Mouse (Mus musculus) kidney, adult 11 months (tissue): Measurements from ENCODE around the gene Elovl1.

Experiments used
- DNase-seq: peaks from one replicate; pipeline ENCODE4 v3.0.0; 2022

Elovl1 gene

DNA sequence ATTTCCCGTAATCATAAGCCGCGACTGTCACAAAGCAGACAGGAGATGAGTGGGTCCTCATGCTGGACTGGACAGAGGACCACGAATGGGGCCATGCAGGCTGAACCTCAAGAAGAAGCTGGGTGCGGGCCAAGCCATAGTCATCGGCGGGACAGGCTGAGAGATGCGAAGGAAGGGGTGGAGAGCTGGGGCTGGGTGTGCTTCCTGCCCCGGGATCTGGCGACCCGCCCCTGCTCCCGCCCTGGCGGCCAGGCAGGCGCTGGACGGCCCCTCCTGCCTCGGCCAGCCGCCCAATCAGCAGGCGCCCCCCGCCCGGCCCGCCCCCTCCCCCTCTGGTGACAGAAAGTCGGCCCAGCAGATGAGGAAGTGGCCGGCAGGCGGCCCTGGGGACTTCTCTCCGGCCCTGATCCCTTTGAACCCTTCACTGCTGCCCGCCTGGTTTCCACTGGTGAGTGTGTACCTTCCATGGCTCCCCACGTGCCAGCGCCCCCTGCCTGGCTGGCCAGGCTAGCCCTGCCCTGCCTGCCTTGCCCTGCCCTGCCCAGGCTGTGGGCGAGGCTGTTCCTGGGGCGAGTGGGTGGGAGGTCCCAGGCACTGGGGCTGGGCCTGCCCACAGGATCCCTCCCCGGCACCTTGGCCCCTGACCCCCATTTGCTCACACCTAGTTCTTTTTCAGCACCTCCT, at the start of gene Elovl1:
Gene Elovl1, plus strand, starts transcription at position 326 of the 684 bp plus-strand sequence.
- DNase-seq, result peak; percentile 93

GRCm38 (mm10) chr4:118383271-118383670, 44.6 kb upstream of the Elovl1 start:
- DNase-seq, result no peak

GRCm38 (mm10) chr4:118387316-118387715, 40.6 kb upstream of the Elovl1 start:
- DNase-seq, result no peak

DNA sequence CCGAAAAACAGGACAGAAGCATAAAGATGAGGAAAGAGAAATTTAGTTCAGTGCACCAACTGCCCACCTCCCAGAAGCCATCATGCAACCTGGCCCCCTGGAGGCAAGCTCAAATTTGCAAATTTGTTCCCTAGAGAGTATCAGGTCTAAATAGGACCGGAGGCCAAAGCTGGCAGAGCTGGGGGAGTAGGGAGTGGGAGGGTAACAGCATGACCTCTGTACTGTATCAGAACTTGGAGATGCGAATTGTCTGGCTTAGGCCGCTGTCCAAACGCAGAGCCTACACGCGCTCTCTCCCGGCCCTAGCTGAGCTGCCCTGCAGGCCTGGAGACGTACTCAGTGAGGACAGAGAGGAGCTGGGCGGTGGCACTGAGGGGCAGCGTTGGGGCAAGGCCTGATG, 37.7 kb upstream of the Elovl1 start:
- no peak for DNase-seq

- no peak for DNase-seq
Observed at GRCm38 (mm10) chr4:118394505-118394904, 33.4 kb upstream of the Elovl1 start.

DNA sequence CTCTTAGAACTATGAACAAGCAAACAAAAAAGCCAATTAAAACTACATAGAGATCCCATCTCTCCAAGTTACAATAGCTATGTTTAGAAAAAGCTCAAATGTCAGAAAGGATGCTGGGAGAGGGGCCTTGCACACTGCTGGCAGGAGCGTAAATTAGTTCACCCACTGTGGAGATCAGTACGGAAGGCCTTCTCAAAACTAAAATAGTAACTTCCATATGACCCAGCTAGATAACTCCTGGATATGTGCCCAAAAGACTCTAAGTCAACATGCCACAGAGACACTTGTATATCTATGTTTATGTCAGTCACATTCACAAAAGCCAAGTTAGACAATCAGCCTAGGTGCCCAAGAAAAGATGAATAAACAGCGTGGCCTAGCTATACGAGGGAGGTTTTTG, 32.6 kb upstream of the Elovl1 start:
- no peak for DNase-seq

GRCm38 (mm10) chr4:118396433-118396832, 31.5 kb upstream of the Elovl1 start:
- DNase-seq, result peak; percentile 17

DNA sequence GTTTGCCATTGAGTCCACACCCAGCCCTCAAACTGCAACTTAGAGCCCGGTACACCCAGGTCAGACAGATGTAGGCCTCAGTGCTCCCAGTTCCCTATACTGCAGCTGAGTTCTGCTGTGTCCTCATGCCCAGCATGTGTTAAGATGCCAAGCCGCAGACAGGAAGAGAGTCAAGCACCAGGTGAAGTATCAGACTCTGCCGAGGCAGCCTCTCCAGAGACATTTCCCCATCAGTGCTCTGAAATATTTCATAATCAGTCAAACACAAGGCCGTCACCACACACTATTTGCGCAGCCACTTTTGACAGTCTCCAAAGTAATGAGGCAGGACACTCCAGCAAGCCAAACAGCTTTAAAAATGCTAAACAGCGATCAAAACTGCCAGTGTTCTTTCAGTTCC, 29.5 kb upstream of the Elovl1 start:
- no peak for DNase-seq

- no peak for DNase-seq
Observed at GRCm38 (mm10) chr4:118401421-118401820, 26.5 kb upstream of the Elovl1 start.

GRCm38 (mm10) chr4:118401918-118402317, 26.0 kb upstream of the Elovl1 start:
- DNase-seq, result no peak

DNA sequence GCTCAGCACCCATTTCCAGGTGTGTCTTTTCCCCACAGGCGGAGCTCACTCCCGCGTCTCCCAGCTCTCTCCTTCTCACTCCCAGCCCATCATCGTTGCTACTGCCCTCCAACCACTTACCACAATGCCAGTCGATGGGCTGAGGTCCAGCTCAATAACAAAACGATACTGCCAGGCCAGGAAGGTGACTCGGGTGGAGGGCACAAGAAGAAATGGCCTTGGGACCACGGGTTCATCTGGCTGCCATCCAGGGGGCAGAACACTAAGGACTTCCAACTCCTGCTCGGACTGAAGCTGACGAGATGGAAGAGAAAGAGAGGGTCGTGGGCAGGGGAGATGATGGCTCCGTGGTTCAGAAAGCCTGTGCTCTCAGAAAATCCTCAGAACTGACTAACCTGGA, 25.2 kb upstream of the Elovl1 start:
- DNase-seq, result no peak

DNA sequence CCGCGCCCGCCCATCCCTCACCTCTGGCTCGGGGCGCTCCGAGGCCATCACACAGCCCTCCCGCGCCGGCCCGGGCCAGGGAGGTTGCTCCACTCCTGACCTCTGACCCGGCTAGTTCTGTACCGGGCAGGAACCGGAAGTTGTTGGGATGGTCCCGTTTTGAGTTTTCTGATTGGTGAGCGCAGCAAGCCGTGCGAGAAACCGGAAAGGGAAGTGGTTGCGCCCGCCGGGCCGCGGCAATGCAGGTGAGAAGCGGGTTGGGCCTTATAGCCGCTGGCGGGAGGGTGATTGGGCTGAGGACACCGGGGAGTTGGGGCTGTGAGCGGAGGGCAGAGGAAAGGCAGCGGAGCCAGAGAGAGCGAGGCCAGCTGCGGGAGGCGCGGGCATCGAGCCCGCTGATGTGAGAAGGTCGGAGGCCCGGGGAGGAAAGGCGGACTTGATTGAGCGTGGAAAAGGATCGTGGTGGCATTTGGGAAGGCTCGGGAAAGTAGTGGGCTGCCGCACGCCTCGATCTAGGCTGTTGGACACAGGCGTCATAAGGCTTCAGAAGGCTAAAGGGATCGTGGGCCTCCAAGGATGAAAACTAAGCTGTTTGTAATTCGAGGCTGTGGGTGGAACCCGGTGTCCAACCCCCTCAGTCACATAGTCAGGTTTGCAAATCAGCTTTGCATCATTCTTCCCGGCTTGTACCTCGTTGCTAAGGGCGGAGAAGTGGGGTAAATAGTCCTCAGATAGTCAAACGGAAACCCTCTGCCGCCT, 18.6 kb upstream of the Elovl1 start, which contains the start of the genes Szt2 and Med8:
Gene Szt2, minus strand, starts transcription at position 132 of the 759 bp plus-strand sequence.
Gene Med8, plus strand, starts transcription at position 196 of the 759 bp plus-strand sequence.
- DNase-seq, result peak; percentile 92

GRCm38 (mm10) chr4:118410871-118411270, 17.0 kb upstream of the Elovl1 start:
- no peak for DNase-seq

DNA sequence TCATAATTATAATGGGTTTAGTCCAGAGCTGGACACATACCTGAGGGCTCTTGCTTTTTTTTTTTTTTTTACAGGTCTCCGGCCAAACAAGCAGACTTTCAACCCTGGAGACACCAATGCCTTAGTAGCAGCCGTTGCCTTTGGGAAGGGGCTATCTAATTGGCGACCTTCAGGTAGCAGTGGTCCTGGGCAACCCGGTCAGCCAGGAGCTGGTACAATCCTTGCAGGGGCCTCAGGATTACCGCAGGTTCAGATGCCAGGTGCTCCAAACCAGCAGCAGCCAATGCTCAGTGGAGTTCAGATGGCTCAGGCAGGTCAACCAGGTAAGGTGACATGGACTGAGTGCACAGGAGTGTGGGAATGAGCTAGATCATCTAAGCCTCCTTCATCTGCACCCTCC, 14.3 kb upstream of the Elovl1 start:
- DNase-seq, result no peak

DNA sequence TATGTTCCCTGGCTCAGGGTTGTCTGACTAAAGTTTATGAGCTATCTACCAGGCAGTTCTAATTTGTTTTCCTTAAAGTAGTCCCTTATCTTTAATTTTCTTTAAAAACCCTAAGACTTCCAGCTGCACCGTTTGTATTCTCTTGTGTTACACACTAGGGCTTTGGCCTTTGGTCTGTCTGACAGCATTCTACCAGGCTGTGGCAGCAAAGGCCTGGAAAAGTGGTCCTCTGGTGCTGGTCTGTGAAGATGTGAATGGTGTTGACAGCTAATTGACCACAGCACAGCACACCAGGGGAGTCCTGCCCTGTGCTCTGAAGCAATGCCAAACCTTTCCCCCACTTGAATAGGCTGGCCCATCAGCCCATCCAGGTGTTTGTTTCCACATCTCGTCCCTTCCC, 12.1 kb upstream of the Elovl1 start:
- DNase-seq, result no peak

DNA sequence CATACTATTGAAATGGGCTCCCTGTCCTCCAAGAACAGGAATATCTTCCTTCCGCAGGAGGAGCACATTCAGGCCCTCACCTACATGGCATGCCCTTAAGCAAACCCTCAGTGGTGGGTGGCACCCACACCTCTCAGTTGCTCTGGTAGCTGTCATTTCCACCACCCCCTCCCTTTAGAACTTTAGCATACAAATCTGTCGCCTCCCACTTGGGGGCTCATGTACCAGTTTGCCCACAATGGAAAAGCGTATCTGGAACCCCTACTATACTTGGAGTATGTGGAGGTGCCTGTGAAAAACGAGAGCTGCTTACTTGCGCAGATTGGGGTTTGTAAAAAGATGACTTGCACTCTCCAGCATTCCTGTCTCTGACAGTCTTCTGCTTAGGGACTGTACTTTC, 11.6 kb upstream of the Elovl1 start:
- no peak for DNase-seq

GRCm38 (mm10) chr4:118417112-118417797, 10.6 kb upstream of the Elovl1 start:
- DNase-seq, result no peak

DNA sequence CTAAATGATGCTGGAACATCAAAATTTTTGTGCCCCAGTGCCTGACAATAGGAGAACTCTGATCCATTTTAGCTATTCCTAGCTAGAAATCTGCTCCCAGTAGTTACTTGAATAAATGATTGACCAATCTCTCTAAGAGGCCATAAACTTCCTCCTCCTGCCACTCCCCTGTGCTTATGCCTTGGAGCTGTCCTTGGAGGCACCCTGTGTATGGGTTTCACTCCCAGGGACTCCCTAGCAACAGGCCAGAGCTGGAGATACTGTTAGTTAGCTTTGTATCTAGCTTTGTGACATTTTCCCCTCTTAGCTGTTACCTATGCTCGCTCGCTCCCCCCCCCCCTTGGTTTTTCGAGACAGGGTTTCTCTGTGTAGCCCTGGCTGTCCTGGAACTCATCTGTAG, 6.5 kb upstream of the Elovl1 start:
- DNase-seq, result peak; percentile 29

GRCm38 (mm10) chr4:118424541-118425160, 3.2 kb upstream of the Elovl1 start:
- DNase-seq, result no peak

DNA sequence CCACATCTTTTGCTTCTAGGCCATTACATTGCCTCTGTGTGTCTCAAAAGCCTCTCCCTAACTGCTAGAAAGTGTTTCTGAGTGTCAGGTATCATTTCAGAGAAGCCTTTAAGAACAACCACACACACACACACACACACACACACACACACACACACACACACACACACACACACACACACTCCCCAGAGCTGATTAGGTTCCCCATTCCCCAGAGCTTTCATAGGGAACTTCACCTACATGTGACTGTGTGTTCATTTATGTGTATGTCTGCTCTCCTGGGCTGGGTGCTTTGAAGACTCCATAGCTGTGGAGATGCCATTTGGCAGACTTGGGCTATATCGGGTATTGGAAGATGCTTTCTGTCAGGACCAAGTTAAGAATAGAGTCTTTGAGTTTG, 2.5 kb upstream of the Elovl1 start:
- no peak for DNase-seq

GRCm38 (mm10) chr4:118427415-118427767, 502 bp upstream of the Elovl1 start:
- no peak for DNase-seq

GRCm38 (mm10) chr4:118428531-118429214, 780 bp downstream of the Elovl1 start:
- peak; percentile 47 for DNase-seq
